In genomic region chr11:77489591-77490235, GRCm38 (mm10) we compare ENCODE assay signal across 7 mouse cellular contexts. TPM values are rescaled to one million over a fixed set of nuclear protein-coding genes. Genes with fewer than 3 reads are reported as not detected.
DNase-seq lines count a peak whose midpoint lies in the region; ATAC-seq and TF ChIP-seq lines count a peak whose summit lies in the region.

Gene Ankrd13b (minus strand): TSS chr11:77489678.

- no peaks in the 10 kb centered on the region for H3K27me3 ChIP-seq in forebrain, postnatal 0 days (ENCODE audit: insufficient read depth, low read length)
- no peaks in the 10 kb centered on the region for H3K27me3 ChIP-seq in hindbrain, embryonic 10.5 days (ENCODE audit: insufficient read depth, poor library complexity, severe bottlenecking)

- TF ChIP-seq CTCF in forebrain, postnatal 0 days (IDR thresholded peaks at IDR 0.05; ENCODE audit: low read depth) = no peak

- peak within 1 kb of the TSS; percentile 73 for H3K4me3 ChIP-seq in brown adipose tissue, adult 24 weeks (ENCODE audit: insufficient read depth, low read depth, low read length)
- H3K4me3 ChIP-seq in forebrain, postnatal 0 days (ENCODE audit: low read depth, low read length) = peak within 1 kb of the TSS; percentile 97
- peak within 1 kb of the TSS; percentile 91 for H3K4me3 ChIP-seq in hindbrain, embryonic 10.5 days

- peak; percentile 50 for ATAC-seq in forebrain, postnatal 0 days

- H3K9ac ChIP-seq in forebrain, postnatal 0 days = peak within 1 kb of the TSS; percentile 98

- WGBS in forebrain, postnatal 0 days = under 1% methylated on average over 52 of the region's 87 CpGs
- 4% methylated on average over 86 of the region's 87 CpGs for WGBS in hindbrain, embryonic 10.5 days

- peaks cover 12% of the 10 kb centered on the region for H3K4me1 ChIP-seq in brown adipose tissue, adult 24 weeks (ENCODE audit: control insufficient read depth, insufficient read depth, insufficient read length, low read length)
- H3K4me1 ChIP-seq in forebrain, postnatal 0 days (ENCODE audit: insufficient read depth) = peaks cover 46% of the 10 kb centered on the region
- H3K4me1 ChIP-seq in hindbrain, embryonic 10.5 days (replicated peaks) = peaks cover 91% of the 10 kb centered on the region

- no peak within 1 kb of the TSS for H3K27ac ChIP-seq in brown adipose tissue, adult 24 weeks (replicated peaks; ENCODE audit: low read depth, low read length)
- peak within 1 kb of the TSS; percentile 96 for H3K27ac ChIP-seq in forebrain, postnatal 0 days (ENCODE audit: low read depth, low read length)
- peak within 1 kb of the TSS; percentile 97 for H3K27ac ChIP-seq in hindbrain, embryonic 10.5 days

- no peaks in the 10 kb centered on the region for H3K36me3 ChIP-seq in forebrain, postnatal 0 days (ENCODE audit: insufficient read depth)
- no peaks in the 10 kb centered on the region for H3K36me3 ChIP-seq in hindbrain, embryonic 10.5 days

- no peaks in the 10 kb centered on the region for H3K9me3 ChIP-seq in forebrain, postnatal 0 days (ENCODE audit: low read length)
- no peaks in the 10 kb centered on the region for H3K9me3 ChIP-seq in hindbrain, embryonic 10.5 days

- H3K4me2 ChIP-seq in forebrain, postnatal 0 days (ENCODE audit: low read depth) = peak within 1 kb of the TSS; percentile 95

- DNase-seq in MN1 (ENCODE audit: low spot score) = peak; percentile 80
- peak; percentile 79 for DNase-seq in forebrain, postnatal 0 days
- peak; percentile 84 for DNase-seq in hindbrain, embryonic 10.5 days (ENCODE audit: low spot score)
- DNase-seq in layer of hippocampus, postnatal 36 days = peak; percentile 81 to 82
- peak; percentile 80 for DNase-seq in lung, postnatal 36 days
- peak; percentile 82 for DNase-seq in right cerebral cortex, postnatal 25 days

RNA-seq across cellular contexts. Expression of gene Ankrd13b, which starts in this region (rescaled TPM):
- polyA plus RNA-seq in brown adipose tissue, adult 24 weeks (2012; ENCODE audit: insufficient read depth, insufficient read length, missing spikeins) = 1.2 and 1.6 TPM in 2 replicates
- 81.7 and 81.9 TPM in 2 replicates for total RNA-seq in forebrain, postnatal 0 days (2014; rRNA removed)
- 55.4 and 56.8 TPM in 2 replicates for polyA plus RNA-seq in forebrain, postnatal 0 days (2015; fragmentation: Nextera tagmentation; extraction: Ambion mirVana)
- polyA plus RNA-seq in hindbrain, embryonic 10.5 days (2016; fragmentation: Nextera tagmentation; extraction: Ambion mirVana) = 11.1 and 16.7 TPM in 2 replicates
- 10 to 100 TPM; 83.2 to 88.4 TPM for total RNA-seq in layer of hippocampus, postnatal 36 days (2021)
